Mouse (Mus musculus) heart, adult 11 months (tissue): ENCODE results near the gene Syne2.

Source experiments
- DNase-seq: peaks from one replicate; pipeline ENCODE4 v3.0.0; 2022

The Syne2 gene

DNA sequence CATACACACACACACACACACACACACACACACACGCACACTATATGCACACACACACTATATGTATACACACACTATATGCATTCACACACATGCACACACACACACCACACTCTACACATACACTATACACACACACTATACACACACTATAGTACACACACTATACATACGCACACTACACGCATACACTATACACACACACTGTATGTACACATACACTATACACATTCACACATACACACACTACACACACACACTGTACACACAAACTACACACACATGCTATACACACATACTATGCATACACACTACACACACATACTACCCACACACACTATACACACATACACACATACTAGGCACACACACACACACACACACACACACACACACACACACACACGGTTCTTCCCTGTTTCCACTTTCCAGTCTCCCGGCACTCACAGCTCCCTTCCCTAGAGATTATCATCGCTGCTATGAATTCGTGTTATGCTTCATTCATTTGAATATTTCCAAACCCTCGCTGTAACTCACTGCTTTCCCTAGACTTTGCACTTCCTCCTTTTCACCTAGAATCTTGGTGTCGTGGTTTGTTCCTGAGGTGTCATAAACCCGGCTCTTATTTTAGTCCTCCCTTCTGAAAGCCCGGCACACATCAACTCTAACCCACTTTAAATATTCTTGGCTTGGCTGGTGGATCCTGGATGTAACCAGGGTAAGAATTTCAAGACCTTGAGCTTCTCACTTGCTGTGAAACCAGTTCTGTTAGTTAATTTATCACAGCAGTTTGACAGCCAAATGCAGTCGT lies 15.4 kb downstream of the Syne2 start:
- no peak for DNase-seq

DNA sequence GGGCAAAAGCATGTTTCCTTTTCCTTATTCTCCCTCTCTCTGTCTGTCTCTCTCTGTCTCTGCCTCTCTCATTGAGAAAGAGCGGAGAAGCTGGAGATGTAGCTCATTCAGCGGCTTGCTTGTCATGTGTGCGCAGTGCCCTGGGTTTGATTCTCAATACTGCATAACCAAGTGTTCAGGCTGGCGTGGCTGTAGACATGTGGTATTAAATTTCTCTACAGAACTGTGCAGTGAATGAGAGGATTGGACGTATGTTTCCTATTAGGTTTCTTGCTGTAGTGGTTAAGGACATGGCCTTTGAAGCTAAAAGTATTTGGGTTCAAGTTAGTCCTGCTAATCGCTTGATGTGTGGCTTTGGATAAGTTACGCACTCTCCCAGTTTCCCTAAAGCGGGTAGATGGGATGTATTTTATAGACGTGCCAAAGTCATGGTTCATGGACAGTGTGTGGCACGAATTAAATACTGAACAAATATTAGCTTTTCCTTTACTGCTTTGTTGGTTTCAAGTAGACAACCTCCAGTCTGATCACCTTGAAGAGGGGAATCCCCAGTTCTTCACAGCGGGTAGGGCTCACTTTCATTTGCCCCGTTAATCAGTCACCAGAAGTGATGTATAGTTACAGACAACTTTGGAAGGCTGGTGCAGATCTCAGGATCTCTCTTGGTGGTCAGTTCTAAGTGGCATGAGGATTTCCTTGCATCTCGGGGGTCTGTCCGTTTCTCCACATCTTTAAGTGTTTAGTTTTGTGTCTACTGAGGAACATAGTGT lies 16.2 kb downstream of the Syne2 start:
- DNase-seq: no peak

DNA sequence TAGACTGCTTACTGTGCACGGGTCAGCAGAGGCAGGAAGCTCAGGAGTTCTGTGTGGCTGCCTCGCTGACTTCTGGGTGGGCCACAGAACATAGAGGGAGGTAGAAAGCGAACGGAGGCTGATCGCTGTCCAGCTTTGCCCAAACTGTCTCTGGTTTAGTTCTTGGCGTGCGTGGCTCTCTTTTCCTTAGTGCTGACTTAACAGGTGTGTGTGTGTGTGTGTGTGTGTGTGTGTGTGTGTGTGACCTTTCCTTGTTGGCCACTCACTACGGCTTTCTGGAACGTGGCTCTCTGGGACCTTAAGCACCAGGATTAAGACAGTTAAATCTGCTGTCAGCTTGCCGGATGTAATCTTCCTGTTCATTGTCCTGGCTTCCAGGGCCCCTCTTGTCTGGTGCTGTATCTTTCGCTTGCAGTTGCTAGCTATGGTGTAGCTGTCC lies 18.6 kb downstream of the Syne2 start:
- DNase-seq: peak; percentile 93

DNA sequence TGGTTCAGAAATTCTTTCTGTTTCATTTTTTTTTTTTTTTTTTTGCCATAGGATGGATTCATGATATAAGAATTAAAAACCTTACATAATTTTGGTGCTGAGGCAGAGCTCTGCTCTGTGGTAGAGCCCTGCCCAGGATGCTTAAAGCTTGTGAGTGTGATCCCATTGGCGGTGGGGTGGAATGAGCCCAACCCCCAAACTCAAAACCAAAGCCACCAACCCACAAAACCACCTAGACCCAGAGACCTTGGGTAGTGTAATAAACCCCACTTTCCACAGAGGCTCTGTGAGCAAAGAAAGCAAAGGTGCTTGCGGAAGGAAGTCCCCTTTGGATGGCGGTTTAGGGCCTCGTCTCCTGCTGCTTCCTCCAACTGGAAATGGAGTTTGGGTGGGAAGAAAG lies 19.5 kb downstream of the Syne2 start:
- DNase-seq: no peak

DNA sequence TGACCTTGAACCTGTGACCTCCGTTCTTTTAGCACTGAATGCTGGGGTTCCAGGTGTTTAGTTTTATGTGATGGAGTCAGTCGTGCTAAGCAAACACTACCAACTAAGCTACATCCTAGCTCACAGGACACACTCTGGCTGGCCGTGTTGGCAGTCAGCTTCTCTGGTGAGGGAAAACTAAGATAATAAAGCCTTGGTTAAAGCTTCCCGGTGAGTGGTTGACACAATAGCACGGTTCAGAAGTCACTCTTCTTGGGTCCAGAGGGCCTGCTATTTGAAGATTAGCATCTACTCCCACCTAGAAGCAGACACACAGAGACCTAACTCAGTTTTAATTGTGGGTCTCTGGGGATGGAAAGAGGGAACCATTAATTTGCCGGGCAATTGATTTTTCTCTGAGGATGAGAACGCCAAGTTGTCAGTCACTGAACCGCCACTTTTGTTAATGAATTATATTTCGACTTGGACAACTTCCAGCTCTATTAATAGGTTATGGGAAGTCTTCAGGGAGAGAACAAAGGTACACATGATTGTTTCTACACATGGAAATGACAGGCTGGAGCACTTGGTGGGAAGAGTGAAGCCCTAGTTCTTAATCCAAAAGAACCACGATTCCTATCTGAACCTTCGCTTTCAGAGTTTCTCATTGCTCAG lies 21.3 kb downstream of the Syne2 start:
- DNase-seq: no peak

DNA sequence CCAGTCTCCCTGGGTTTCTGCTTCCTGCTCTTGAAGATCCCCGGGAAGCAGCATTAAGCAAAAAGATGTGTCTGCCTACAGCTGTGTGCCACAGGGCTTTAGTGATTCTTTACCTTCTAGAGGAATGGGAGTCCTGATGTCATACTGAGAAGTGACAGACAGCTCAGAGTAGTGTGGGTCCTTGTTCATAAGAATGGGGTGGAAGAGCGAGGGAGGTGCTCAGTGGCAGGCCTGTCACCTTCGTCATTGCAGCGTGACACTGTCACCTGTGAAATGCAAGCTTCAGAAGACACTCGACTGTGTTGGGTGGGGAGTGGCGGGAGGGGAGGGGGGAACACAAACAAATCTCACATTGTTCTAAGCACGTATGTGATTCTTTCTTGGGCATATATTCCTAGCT lies 23.2 kb downstream of the Syne2 start:
- DNase-seq: no peak

DNA sequence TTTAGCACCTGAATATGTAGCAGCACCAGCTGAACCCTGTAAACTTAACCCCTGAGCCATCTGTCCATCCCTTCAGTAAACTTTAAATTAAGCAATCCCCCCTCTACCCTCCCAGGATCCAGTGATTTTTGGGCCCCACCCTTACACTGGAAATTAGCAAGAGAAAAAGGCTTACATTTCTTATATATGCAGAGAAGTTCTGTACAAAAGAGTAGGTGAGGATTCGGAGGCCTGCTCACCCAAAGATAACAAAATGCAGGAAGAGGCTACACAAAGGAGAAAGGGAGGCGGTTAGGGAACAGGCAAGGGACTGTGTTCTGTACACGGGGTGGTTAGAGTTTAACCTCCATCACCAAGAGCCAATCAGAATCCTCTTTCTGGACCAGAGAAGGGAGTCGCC lies 26.4 kb downstream of the Syne2 start:
- DNase-seq: no peak

DNA sequence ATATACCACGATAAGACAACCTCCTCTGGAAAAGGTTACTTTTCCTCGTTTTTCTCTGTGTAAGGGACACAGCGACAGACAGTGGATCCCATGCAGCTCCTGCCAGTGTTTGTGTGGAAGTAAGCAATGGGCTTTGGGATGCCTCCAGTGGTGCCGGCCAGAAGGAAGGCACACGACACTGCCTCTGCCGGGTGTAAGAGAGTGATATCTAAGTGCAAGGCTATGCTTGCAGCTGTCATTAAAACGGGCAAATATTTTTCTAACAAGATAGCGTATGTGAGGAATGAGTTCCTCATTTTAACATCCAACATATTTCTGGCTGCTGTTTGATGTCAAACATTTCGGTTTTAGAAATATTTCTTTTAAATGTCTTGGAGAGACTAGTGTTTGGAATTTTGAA lies 27.1 kb downstream of the Syne2 start:
- DNase-seq: no peak

DNA sequence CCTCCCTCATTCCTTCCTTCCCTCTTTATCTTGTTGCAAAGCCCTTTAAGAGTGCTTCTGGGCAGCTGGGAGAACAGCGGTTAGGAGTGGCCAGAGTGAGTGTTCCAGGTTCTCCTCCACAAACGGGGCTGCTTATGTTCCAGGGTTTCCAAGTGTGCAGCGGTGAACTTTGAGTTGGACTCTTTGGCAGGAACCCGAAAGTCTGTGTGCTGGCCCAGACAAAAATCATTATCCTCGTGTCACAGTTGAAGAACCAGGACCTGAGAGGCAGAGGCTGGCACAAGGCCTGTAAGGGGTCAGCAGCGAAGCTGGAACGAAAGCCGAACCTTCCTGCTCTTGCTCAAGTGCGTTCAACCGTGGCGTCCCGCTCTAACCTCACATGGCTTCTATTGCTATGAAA lies 28.6 kb downstream of the Syne2 start:
- no peak for DNase-seq

DNA sequence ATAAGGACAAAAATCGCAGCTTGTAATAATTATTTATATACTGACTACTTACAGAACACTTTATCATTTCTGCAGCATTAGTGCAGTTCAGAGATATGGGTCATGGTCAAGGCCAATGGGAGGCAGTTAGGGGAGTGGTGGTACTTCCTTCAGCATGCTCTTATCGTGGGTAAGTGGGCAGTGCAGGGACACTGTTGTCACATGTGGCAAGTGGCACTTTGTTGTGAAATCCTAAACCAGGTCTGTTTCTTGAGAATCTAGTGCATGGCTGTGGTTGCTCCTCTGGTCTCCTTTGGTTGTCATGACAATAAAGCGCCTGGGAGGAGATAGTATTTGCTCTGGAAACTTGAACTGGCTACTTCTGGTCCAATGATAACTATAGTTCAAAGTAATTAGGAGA lies 32.3 kb downstream of the Syne2 start:
- no peak for DNase-seq

DNA sequence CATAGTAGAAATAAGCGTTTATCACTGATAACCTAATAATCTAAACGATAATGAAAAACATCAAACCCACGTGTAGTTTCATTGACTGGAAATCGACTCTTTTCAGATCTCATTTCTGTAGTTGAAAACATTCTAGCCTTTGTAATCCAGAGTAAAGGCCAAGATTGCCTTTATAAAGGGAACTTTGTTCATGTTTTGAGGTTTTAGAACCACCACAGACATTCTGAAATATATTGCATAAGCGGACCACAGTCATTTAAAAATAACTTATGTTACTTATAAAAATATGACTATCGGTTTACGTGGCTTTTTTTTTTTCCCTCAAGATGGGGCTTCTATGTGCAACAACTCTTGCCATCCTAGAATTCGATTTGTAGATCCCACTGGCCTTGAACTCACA lies 33.5 kb downstream of the Syne2 start:
- DNase-seq: no peak

DNA sequence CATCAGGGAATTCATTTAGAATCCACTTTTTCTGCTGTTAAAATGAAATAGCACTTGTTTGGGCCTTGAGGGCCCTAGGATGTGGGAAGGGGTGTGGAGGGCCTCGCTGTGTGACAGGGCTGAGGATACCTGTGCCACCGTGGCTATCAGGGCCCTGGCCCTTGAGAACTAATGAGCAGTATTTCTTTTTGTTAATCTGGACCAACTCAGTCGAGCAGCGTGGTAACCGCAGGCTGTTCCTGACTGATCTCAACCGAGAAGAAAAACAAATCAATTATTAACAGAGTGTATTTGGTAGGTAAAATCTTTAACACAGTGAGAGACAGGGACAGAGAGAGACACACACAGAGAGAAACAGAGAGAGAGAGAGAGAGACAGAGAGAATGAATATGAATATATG lies 34.5 kb downstream of the Syne2 start:
- no peak for DNase-seq

DNA sequence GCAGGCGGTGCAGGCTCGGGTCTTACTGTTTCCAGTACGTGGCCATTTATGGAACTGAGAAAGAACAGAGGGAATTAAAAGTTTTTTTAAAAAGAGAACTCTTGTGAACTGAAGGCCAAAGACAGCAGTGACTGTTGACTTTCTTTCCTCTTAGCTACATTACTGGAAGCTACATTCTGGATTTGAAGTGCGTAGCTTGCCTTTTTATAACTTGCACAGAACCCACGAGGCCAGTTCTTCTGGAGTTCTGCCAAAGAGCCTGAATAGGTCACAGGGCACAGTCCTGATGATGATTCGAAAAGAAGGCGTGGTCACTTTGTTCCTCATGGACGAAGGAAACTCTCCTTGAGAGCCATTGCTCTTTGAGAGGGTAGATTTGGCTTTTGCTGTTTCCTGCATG lies 35.6 kb downstream of the Syne2 start:
- peak; percentile 96 for DNase-seq

DNA sequence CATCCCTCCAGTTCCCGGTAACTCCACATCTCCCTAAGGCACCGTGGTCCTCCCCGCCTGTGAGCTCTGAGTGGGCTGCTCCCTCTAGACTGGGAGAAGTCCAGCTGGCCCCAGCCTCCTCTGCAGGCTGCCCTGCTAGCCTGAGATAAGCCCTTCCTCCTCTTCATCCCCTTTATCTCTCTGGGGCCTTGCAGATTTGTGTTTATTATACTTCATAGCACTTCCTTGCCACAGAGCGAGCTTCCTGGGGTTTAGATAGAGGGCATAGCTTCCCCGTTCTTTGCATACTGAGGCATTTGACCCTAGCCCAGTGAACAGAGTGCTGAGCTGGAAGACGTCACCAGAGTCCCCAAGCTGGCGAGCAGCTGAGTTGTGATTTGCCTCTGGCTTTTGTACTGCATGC lies 37.1 kb downstream of the Syne2 start:
- DNase-seq: peak; percentile 97

DNA sequence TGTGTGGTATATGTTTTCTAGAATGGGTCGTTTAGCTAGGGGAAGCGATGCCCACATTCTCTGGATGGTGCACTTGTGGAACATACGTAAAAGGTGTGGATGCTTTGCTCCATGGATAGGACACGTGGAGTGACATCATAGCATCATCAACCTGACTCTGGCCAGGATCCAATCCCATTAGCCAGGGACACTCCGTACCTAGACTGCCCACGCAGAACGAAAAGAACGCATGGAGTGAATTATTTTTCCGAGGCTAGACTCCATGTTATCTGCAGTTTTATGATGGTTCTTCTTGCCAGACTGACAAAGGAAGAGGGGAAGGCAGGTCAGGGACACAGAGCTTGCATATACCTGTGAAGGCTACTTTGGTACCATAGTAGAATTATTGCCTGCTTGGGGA lies 37.7 kb downstream of the Syne2 start:
- DNase-seq: no peak

DNA sequence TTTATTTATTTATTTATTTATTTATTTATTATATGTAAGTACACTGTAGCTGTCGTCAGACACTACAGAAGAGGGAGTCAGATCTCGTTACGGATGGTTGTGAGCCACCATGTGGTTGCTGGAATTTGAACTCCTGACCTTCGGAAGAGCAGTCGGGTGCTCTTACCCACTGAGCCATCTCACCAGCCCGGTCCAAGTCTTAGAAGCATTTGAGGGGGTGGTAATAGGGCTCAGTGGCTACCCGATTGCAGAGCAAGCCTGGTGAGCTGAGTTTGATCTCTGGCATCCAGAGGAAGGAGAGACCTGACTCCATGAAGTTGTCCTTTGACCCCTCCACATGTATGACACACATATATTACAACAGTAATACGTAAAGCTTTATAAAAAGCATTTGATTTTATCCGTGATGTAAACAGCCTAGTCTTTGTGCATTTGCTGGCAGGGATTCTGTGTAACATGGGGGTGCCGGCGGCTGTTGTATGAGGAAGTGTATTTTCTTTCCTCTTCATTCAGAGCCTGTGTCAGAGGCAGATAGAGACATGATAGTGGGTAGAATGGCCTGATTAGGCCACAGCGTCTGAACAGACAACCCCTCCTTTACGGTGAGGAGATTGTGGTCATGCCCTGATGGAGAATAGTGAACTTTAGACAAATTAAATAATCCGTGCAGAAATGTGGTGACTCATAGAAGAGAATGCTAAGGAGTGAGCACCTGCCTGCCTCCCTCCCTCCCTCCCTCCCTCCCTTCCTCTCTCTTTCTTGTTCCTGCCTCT lies 38.3 kb downstream of the Syne2 start:
- no peak for DNase-seq

DNA sequence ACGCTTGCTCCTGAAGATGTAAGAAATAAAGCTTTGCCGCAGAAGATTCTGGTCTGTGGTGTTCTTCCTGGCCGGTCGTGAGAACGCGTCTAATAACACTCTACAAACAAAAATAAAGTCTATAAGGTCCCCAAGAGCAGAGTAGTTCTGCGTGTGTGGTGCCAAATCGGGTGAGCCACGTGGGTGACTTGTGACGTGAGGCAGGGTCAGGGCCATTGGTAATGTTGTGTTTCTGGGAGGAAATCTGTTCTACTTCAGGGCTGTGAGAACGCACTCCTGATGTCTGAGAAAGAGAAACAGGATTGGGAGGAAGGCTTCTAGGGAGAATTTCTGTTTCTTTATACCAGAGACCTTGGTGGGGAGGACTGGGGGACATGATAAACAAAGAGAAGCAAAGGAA lies 42.0 kb downstream of the Syne2 start:
- peak; percentile 96 for DNase-seq

DNA sequence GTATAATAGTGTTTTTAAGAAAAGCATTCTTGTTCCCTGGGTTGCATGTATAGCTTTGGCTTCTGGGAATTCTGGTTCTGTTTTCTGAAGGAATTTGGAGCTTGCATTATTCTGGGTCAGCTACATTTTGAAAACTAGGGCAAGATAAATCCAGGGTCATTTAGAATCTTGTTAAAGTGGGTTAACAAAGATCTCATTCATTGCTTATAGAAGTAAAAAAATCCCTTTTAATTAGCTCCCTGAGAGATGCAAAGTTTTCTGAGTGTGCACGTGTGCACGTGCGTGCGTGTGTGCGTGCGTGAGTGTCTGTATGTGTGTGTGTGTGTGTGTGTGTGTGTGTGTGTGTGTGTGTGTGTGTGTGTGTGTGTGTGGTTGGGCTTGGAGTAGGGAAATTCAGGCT lies 42.9 kb downstream of the Syne2 start:
- DNase-seq: no peak

DNA sequence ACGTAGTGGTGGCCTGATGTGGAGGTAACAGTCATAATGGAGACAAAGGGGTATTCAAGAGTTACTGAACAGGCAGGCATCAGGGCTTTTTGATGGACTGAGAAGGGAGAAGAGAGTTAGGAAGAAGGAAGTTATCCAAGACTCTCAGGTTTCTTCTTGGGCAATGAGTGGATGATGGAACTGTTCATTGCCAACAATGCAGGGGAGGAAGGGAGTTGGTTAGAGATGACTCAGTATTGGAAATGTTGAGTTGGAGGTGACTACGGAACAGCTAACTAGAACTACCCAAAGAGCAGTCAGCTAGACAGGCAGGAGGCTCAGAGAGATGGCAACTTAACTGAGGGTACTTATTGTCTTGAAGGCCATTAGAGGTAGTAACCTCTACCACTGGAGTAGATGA lies 47.2 kb downstream of the Syne2 start:
- no peak for DNase-seq

DNA sequence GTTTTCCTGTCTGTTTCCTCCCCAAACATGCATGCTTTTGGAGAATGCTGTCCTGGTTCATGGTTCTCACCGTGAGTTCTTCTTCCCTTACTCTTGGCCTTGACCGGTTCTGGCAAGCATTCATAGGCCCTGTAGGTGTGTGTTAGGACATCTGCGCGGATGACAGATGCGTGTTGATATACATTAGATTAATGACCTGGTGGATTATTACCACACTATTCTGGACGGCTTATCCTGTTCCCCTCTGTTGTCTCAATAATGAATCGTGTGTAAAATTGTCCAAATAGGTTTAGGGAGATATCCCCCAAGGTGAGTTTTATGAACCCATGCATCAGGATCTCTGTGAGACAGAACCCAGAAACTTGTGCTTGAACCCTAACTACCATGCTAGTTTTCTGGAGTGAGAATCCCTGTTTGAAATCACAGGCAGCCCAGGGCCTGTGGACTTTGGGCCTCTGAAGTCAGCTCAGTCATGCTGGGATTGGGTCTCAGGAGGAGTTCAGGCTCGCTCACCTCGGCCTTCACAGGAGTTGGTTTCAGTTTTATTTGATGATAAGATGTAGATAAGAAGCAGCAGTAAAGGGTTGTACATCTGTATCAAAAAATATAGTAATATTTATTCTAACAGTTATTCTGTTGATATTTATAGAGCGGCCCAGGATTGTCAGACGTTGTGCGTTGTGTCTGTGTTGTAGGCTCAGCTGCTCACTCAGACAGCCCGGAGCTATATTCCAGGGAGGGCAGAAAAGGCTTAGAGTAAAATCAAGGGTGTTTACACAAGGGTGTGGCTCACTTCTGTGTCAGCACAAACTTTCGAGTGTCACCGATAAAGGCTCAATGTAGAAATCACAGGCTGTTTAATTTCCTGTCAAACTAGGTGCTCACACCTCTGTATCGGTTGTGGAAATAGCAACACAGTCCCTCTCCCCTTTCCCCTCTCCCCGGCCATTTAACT lies 48.8 kb downstream of the Syne2 start:
- no peak for DNase-seq

DNA sequence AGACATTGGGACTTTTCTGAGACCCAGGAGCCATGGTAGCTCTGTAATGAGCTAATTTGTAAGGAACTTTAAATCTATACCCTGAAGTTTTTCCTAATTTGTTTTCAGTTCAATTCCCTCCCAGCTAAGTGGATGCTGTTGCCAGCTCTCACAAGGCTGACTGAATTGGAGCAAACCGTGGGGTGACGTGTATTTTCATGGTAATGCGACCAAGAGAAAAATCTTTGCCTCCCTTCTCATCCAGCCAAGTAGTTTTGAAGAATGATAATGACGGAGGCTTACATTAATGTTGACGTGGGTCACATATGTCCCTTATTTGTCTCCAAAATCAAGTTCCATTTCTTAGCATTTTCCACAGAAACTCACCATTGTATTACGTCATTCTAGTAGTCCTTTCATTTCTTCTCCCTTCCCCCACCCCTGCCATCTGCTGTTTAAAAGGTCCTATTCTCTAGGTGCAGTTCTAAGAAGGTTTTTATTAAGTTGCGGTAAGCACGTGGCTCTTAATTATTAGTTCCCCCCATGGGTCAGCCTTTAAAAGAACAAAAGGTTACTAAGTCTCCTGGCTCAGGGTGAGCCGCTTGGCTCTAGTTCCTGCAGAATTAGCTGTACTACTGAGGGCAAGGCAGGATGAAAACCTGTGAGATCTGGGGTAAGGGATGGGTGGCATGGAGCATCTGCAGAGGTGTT lies 55.8 kb downstream of the Syne2 start:
- DNase-seq: no peak
